Mouse (Mus musculus): ENCODE data around the gene Cplx2. TPM values are rescaled to one million over a fixed set of nuclear protein-coding genes. Genes with fewer than 3 reads are reported as not detected.

Gene Cplx2
- 1 to 10 TPM; 4.5 to 5.1 TPM for total RNA-seq (2021)
- long read RNA-seq, experiment 1, partial matches to known transcripts: 0 of 1 reads
- long read RNA-seq, experiment 1, other reads (novel, unspliced or antisense): 1 of 1 reads
- long read RNA-seq, experiment 2, partial matches to known transcripts: 0 of 3 reads
- long read RNA-seq, experiment 2, other reads (novel, unspliced or antisense): 3 of 3 reads

GRCm38 (mm10) chr13:54371049-54371386 is at the start of gene Cplx2:
Gene Cplx2 (plus strand): TSS chr13:54371349.
- intact Hi-C loops (cut with DNase I): no loop called here

GRCm38 (mm10) chr13:54322396-54323306 is 48.5 kb upstream of the Cplx2 start:
- DNase-seq: peak; percentile 45 to 68
- intact Hi-C loops (cut with DNase I): loop anchor here (2.0 kb wide), 1 partner anchor 76 kb away; no protein-coding TSS in a partner anchor

More at GRCm38 (mm10) chr13:54371049-54371386, at the start of gene Cplx2:
- DNase-seq: no peak

- intact Hi-C loops (cut with DNase I): loop anchor here (2.0 kb wide), 1 partner anchor 77 kb away; no protein-coding TSS in a partner anchor
- no peak for DNase-seq
Measured at GRCm38 (mm10) chr13:54323307-54324165, 47.6 kb upstream of the Cplx2 start.

- intact Hi-C loops (cut with DNase I): no loop called here
- DNase-seq: no peak
Measured at GRCm38 (mm10) chr13:54324178-54324577, 47.0 kb upstream of the Cplx2 start.

GRCm38 (mm10) chr13:54325814-54326213 is 45.3 kb upstream of the Cplx2 start:
- no peak for DNase-seq
- intact Hi-C loops (cut with DNase I): no loop called here

GRCm38 (mm10) chr13:54326686-54327447 is 44.3 kb upstream of the Cplx2 start:
- no peak for DNase-seq
- intact Hi-C loops (cut with DNase I): no loop called here

GRCm38 (mm10) chr13:54328029-54328428 is 43.1 kb upstream of the Cplx2 start:
- intact Hi-C loops (cut with DNase I): no loop called here
- no peak for DNase-seq

GRCm38 (mm10) chr13:54328954-54329490 is 42.1 kb upstream of the Cplx2 start:
- intact Hi-C loops (cut with DNase I): no loop called here
- DNase-seq: no peak

- intact Hi-C loops (cut with DNase I): no loop called here
- peak; percentile 79 to 86 for DNase-seq
Measured at GRCm38 (mm10) chr13:54331825-54332675, 39.1 kb upstream of the Cplx2 start.

GRCm38 (mm10) chr13:54332921-54333477 is 38.1 kb upstream of the Cplx2 start:
- no peak for DNase-seq
- intact Hi-C loops (cut with DNase I): no loop called here

- DNase-seq: no peak
- intact Hi-C loops (cut with DNase I): no loop called here
Measured at GRCm38 (mm10) chr13:54337058-54337457, 34.1 kb upstream of the Cplx2 start.

GRCm38 (mm10) chr13:54337541-54337940 is 33.6 kb upstream of the Cplx2 start:
- intact Hi-C loops (cut with DNase I): no loop called here
- DNase-seq: no peak

- intact Hi-C loops (cut with DNase I): no loop called here
- DNase-seq: no peak
Measured at GRCm38 (mm10) chr13:54338815-54339214, 32.3 kb upstream of the Cplx2 start.

- intact Hi-C loops (cut with DNase I): no loop called here
- DNase-seq: no peak
Measured at GRCm38 (mm10) chr13:54345885-54346647, 25.1 kb upstream of the Cplx2 start.

- DNase-seq: no peak
- intact Hi-C loops (cut with DNase I): no loop called here
Measured at GRCm38 (mm10) chr13:54348011-54348410, 23.1 kb upstream of the Cplx2 start.

- intact Hi-C loops (cut with DNase I): no loop called here
- DNase-seq: no peak
Measured at GRCm38 (mm10) chr13:54349126-54349759, 21.9 kb upstream of the Cplx2 start.

GRCm38 (mm10) chr13:54357420-54357819 is 13.7 kb upstream of the Cplx2 start:
- DNase-seq: peak; percentile 17 to 24

More at GRCm38 (mm10) chr13:54357420-54357819, 13.7 kb upstream of the Cplx2 start:
- intact Hi-C loops (cut with DNase I): no loop called here

All from heart, postnatal 14 days (tissue).